Mouse (Mus musculus): ENCODE measurements around the gene Slit3. TPM values are rescaled to one million over a fixed set of nuclear protein-coding genes. Genes with fewer than 3 reads are reported as not detected.

Slit3 gene
- polyA plus RNA-seq, 1 experiment, result 6.6 TPM

- Histone ChIP-seq H3K4me1 (ENCODE audit: control insufficient read depth, insufficient read depth, insufficient read length, low read length) (no peaks in the 10 kb centered on the region), H3K27ac (ENCODE audit: insufficient read depth, low read depth, low read length) (no peak overlapping the region), H3K36me3 (ENCODE audit: control insufficient read depth, insufficient read depth, low read length) (no peaks in the 10 kb centered on the region), H3K4me3 (ENCODE audit: low read depth, low read length) (no peak overlapping the region), H3K27me3 (ENCODE audit: control insufficient read depth, insufficient read depth, low read length) (0 out of 2 replicates have a peak, but pooled peaks cover 2% of the 10 kb centered on the region)
- TF ChIP-seq CTCF (IDR thresholded peaks at IDR 0.05; ENCODE audit: extremely low read depth, insufficient read length, insufficient replicate concordance, low read depth, low read length), result no peak
- whole genome bisulfite sequencing, result 39% methylated on average over 31 of the region's 31 CpGs
Observed at GRCm38 (mm10) chr11:35544112-35545064, 423.4 kb downstream of the Slit3 start.

GRCm38 (mm10) chr11:35546081-35546822 is 425.2 kb downstream of the Slit3 start:
- Histone ChIP-seq H3K36me3 (ENCODE audit: control insufficient read depth, insufficient read depth, low read length) (no peaks in the 10 kb centered on the region), H3K27me3 (ENCODE audit: control insufficient read depth, insufficient read depth, low read length) (0 out of 2 replicates have a peak, but pooled peaks cover 2% of the 10 kb centered on the region), H3K4me3 (ENCODE audit: low read depth, low read length) (no peak overlapping the region), H3K4me1 (ENCODE audit: control insufficient read depth, insufficient read depth, insufficient read length, low read length) (no peaks in the 10 kb centered on the region), H3K27ac (ENCODE audit: insufficient read depth, low read depth, low read length) (no peak overlapping the region)
- TF ChIP-seq POLR2A (IDR thresholded peaks at IDR 0.05; ENCODE audit: low read depth, low read length), result no peak
- no peak for TF ChIP-seq CTCF (IDR thresholded peaks at IDR 0.05; ENCODE audit: extremely low read depth, insufficient read length, insufficient replicate concordance, low read depth, low read length)
- 49% methylated on average over 7 of the region's 7 CpGs for WGBS

GRCm38 (mm10) chr11:35550036-35550435 is 429.0 kb downstream of the Slit3 start:
- TF ChIP-seq CTCF (IDR thresholded peaks at IDR 0.05; ENCODE audit: extremely low read depth, insufficient read length, insufficient replicate concordance, low read depth, low read length), result no peak
- TF ChIP-seq POLR2A (IDR thresholded peaks at IDR 0.05; ENCODE audit: low read depth, low read length), result no peak
- Histone ChIP-seq H3K4me1 (ENCODE audit: control insufficient read depth, insufficient read depth, insufficient read length, low read length) (no peaks in the 10 kb centered on the region), H3K27me3 (ENCODE audit: control insufficient read depth, insufficient read depth, low read length) (no peaks in the 10 kb centered on the region), H3K4me3 (ENCODE audit: low read depth, low read length) (no peak overlapping the region), H3K36me3 (ENCODE audit: control insufficient read depth, insufficient read depth, low read length) (no peaks in the 10 kb centered on the region), H3K27ac (ENCODE audit: insufficient read depth, low read depth, low read length) (no peak overlapping the region)
- 89% methylated on average over 9 of the region's 9 CpGs for WGBS

GRCm38 (mm10) chr11:35556192-35556591 is 435.2 kb downstream of the Slit3 start:
- WGBS, result 87% methylated on average over 11 of the region's 11 CpGs
- no peaks in the 10 kb centered on the region for H3K4me1 ChIP-seq (ENCODE audit: control insufficient read depth, insufficient read depth, insufficient read length, low read length)

GRCm38 (mm10) chr11:35557476-35557875 is 436.5 kb downstream of the Slit3 start:
- no peaks in the 10 kb centered on the region for H3K27me3 ChIP-seq (ENCODE audit: control insufficient read depth, insufficient read depth, low read length)

More at GRCm38 (mm10) chr11:35556192-35556591, 435.2 kb downstream of the Slit3 start:
- no peak for TF ChIP-seq POLR2A (IDR thresholded peaks at IDR 0.05; ENCODE audit: low read depth, low read length)
- TF ChIP-seq CTCF (IDR thresholded peaks at IDR 0.05; ENCODE audit: extremely low read depth, insufficient read length, insufficient replicate concordance, low read depth, low read length), result no peak
- Histone ChIP-seq H3K27ac (ENCODE audit: insufficient read depth, low read depth, low read length) (no peak overlapping the region), H3K4me3 (ENCODE audit: low read depth, low read length) (no peak overlapping the region), H3K27me3 (ENCODE audit: control insufficient read depth, insufficient read depth, low read length) (no peaks in the 10 kb centered on the region), H3K36me3 (ENCODE audit: control insufficient read depth, insufficient read depth, low read length) (no peaks in the 10 kb centered on the region)

GRCm38 (mm10) chr11:35558311-35558710 is 437.3 kb downstream of the Slit3 start:
- 90% methylated on average over 2 of the region's 2 CpGs for WGBS

More at GRCm38 (mm10) chr11:35557476-35557875, 436.5 kb downstream of the Slit3 start:
- Histone ChIP-seq H3K4me1 (ENCODE audit: control insufficient read depth, insufficient read depth, insufficient read length, low read length) (no peaks in the 10 kb centered on the region), H3K27ac (ENCODE audit: insufficient read depth, low read depth, low read length) (no peak overlapping the region), H3K4me3 (ENCODE audit: low read depth, low read length) (no peak overlapping the region), H3K36me3 (ENCODE audit: control insufficient read depth, insufficient read depth, low read length) (no peaks in the 10 kb centered on the region)
- WGBS, result 82% methylated on average over 8 of the region's 8 CpGs
- TF ChIP-seq CTCF (IDR thresholded peaks at IDR 0.05; ENCODE audit: extremely low read depth, insufficient read length, insufficient replicate concordance, low read depth, low read length), result no peak
- TF ChIP-seq POLR2A (IDR thresholded peaks at IDR 0.05; ENCODE audit: low read depth, low read length), result no peak

GRCm38 (mm10) chr11:35559386-35559785 is 438.4 kb downstream of the Slit3 start:
- WGBS, result 73% methylated on average over 3 of the region's 3 CpGs
- no peaks in the 10 kb centered on the region for H3K27me3 ChIP-seq (ENCODE audit: control insufficient read depth, insufficient read depth, low read length)
- H3K4me1 ChIP-seq (ENCODE audit: control insufficient read depth, insufficient read depth, insufficient read length, low read length), result no peaks in the 10 kb centered on the region
- TF ChIP-seq CTCF (IDR thresholded peaks at IDR 0.05; ENCODE audit: extremely low read depth, insufficient read length, insufficient replicate concordance, low read depth, low read length) (no peak), POLR2A (IDR thresholded peaks at IDR 0.05; ENCODE audit: low read depth, low read length) (no peak)
- H3K27ac ChIP-seq (ENCODE audit: insufficient read depth, low read depth, low read length), result no peak overlapping the region
- H3K4me3 ChIP-seq (ENCODE audit: low read depth, low read length), result no peak overlapping the region
- H3K36me3 ChIP-seq (ENCODE audit: control insufficient read depth, insufficient read depth, low read length), result no peaks in the 10 kb centered on the region

More at GRCm38 (mm10) chr11:35558311-35558710, 437.3 kb downstream of the Slit3 start:
- TF ChIP-seq POLR2A (IDR thresholded peaks at IDR 0.05; ENCODE audit: low read depth, low read length) (no peak), CTCF (IDR thresholded peaks at IDR 0.05; ENCODE audit: extremely low read depth, insufficient read length, insufficient replicate concordance, low read depth, low read length) (no peak)
- no peak overlapping the region for H3K4me3 ChIP-seq (ENCODE audit: low read depth, low read length)
- H3K27me3 ChIP-seq (ENCODE audit: control insufficient read depth, insufficient read depth, low read length), result no peaks in the 10 kb centered on the region
- H3K27ac ChIP-seq (ENCODE audit: insufficient read depth, low read depth, low read length), result no peak overlapping the region
- no peaks in the 10 kb centered on the region for H3K36me3 ChIP-seq (ENCODE audit: control insufficient read depth, insufficient read depth, low read length)
- H3K4me1 ChIP-seq (ENCODE audit: control insufficient read depth, insufficient read depth, insufficient read length, low read length), result no peaks in the 10 kb centered on the region
